Mouse (Mus musculus) liver, postnatal 0 days (tissue): ENCODE results near the gene Rfesd. TPM values are rescaled to one million over a fixed set of nuclear protein-coding genes. Genes with fewer than 3 reads are reported as not detected.

ENCODE experiments used
- ATAC-seq: fragments of 200-750 bp; cut with Nextera tagmentation; 2 replicates; pipeline ENCODE4 v1.8.0; 2017; ENCODE audit warnings: mild to moderate bottlenecking, moderate library complexity
- DNase-seq: peaks from one replicate; pipeline ENCODE4 v3.0.0-alpha.2; 2016
- H3K27ac ChIP-seq: fragments of 300-500 bp; sonication (generic); 2 replicates; pipeline ENCODE4 v1.5.1; 2014; ENCODE audit warnings: antibody characterized with exemption, moderate library complexity, mild to moderate bottlenecking, low read depth
- H3K27me3 ChIP-seq: fragments of 300-500 bp; sonication (generic); 2 replicates; pipeline ENCODE4 v1.6.1; 2014; ENCODE audit warnings: low read length, control low read depth, mixed read lengths; ENCODE audit not compliant: insufficient read depth
- H3K36me3 ChIP-seq: fragments of 300-500 bp; sonication (generic); replicated peaks from 2 replicates; pipeline ENCODE4 v1.6.1; 2014; ENCODE audit warnings: mild to moderate bottlenecking, control low read depth, low read length, moderate library complexity, mixed read lengths; ENCODE audit not compliant: insufficient read depth
- H3K4me1 ChIP-seq: fragments of 300-500 bp; sonication (generic); 2 replicates; pipeline ENCODE4 v1.6.1; 2014; ENCODE audit warnings: antibody characterized with exemption, mild to moderate bottlenecking, control low read depth; ENCODE audit not compliant: insufficient read depth
- H3K4me2 ChIP-seq: fragments of 300-500 bp; sonication (generic); 2 replicates; pipeline ENCODE4 v1.6.1; 2014; ENCODE audit warnings: low read depth, mild to moderate bottlenecking, low read length, moderate library complexity, mixed read lengths
- H3K4me3 ChIP-seq: fragments of 300-500 bp; sonication (generic); 2 replicates; pipeline ENCODE4 v1.5.1; 2014; ENCODE audit warnings: low read depth, low read length
- H3K9ac ChIP-seq: fragments of 300-500 bp; sonication (generic); replicated peaks from 2 replicates; pipeline ENCODE4 v1.6.1; 2014; ENCODE audit warnings: mild to moderate bottlenecking, moderate library complexity
- H3K9me3 ChIP-seq: fragments of 300-500 bp; sonication (generic); 2 replicates; pipeline ENCODE4 v1.6.1; 2016; ENCODE audit warnings: mild to moderate bottlenecking, control low read depth, low read length, mixed read lengths
- CTCF ChIP-seq: sonication (generic); IDR thresholded peaks from 2 replicates; pipeline ENCODE4 v1.5.1; 2016; ENCODE audit warnings: antibody characterized with exemption, low read depth
- EP300 ChIP-seq: IDR thresholded peaks from 2 replicates; pipeline ENCODE4 v1.6.1; 2016; ENCODE audit warnings: antibody characterized with exemption, low read depth, mild to moderate bottlenecking
- WGBS: fragments of 180-500 bp; shearing (Covaris S2); extraction: QIAGEN DNeasy Blood & Tissue Kit; methylation state at CpG from one replicate; pipeline ENCODE4 v1.1.7; 2014; ENCODE audit not compliant: insufficient replicate concordance; 5-methylcytosine and 5-hydroxymethylcytosine counted together
- polyA plus RNA-seq: library from polyadenylated mRNA; unstranded; fragments of >200 nt; fragmentation: Nextera tagmentation; extraction: Ambion mirVana; gene quantifications from 2 replicates; pipeline ENCODE4 v1.2.1, GENCODE M21; 2015

Rfesd gene
- polyA plus RNA-seq, 1 experiment from 2014 or later = 41.5 TPM

DNA sequence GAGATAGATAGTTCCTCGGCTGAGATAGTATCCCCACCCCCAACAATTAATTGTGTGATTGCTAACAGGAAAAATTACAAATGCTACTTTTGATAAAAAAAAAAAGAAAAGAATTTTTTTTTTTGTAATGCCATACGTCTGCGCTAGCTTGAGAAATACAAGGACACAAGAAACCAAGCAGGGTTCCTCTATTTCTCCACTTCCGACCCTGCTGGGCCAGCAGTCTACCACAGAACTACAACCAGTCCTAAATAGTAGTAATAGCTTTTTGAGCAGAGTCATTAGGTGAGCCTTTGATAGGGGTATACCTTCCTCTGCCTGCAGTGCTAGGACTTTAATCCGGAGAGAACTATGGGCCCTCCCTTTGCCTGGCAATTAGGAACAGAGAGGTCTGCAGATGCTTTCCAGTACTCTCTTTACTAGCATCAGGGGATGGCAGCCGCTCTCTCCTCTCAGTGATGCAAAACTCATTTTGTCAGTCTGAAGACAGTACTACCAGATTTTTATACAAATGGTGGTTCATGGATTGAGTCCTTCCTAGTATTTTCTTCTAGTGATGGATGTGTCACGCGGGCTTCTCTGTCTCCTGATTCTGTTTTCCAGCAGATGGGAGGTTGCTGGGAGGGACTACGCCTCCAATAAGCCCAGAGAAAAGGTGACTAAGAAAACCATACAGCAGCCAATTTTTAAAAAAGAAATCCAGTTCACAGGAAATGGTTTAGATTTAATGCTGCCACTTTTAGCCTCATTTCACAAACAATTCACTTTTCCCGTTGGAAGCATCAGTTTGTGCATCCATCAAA, 38.9 kb upstream of the Rfesd start:
- H3K9ac ChIP-seq = no peak overlapping the region
- no peaks in the 10 kb centered on the region; the same call in 1 of the 2 replicates for H3K36me3 ChIP-seq
- no peak for TF ChIP-seq CTCF
- TF ChIP-seq EP300 = no peak
- no peak overlapping the region for H3K4me3 ChIP-seq
- ATAC-seq (no peak), DNase-seq (no peak)
- H3K9me3 ChIP-seq = 0 out of 2 replicates have a peak, but pooled peaks cover 2% of the 10 kb centered on the region
- H3K4me2 ChIP-seq = peak overlapping the region; percentile 90
- H3K27ac ChIP-seq = no peak overlapping the region
- 64% methylated on average over 10 of the region's 10 CpGs for WGBS
- peaks cover 16% of the 10 kb centered on the region for H3K4me1 ChIP-seq
- H3K27me3 ChIP-seq = peaks cover 19% of the 10 kb centered on the region

DNA sequence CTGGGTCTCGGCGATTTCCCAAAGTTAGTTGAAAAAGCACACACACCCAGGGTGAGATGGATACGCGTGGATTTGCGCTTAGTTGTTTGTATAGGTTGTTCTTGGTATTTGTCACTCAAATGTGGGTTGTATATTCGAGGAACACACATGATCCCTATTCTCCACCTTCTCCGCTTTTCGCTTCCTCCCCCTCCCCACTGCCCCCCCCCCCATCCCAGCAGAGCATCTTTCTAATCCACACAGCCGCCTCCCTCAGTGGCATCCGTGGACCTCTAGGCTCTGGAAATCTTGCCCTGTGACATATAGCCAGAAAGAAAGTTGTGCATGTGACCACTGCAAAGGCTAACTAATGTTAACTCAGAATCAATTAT, 38.4 kb upstream of the Rfesd start, which contains the start of gene Gpr150:
Gpr150 (minus strand) TSS at position 101 of the 371 bp plus-strand sequence.
- no peak for DNase-seq
- peak within 1 kb of the TSS; percentile 51 for H3K4me3 ChIP-seq
- 0 out of 2 replicates have a peak, but pooled peaks have one; percentile 5 for ATAC-seq
- H3K27ac ChIP-seq = no peak within 1 kb of the TSS
- H3K36me3 ChIP-seq = no peaks in the 10 kb centered on the region
- WGBS = 32% methylated on average over 10 of the region's 10 CpGs
- peak within 1 kb of the TSS; percentile 90 for H3K4me2 ChIP-seq
- H3K4me1 ChIP-seq = peaks cover 16% of the 10 kb centered on the region
- H3K9me3 ChIP-seq = 0 out of 2 replicates have a peak, but pooled peaks cover 2% of the 10 kb centered on the region
- H3K9ac ChIP-seq = peak within 1 kb of the TSS; percentile 12
- H3K27me3 ChIP-seq = peaks cover 19% of the 10 kb centered on the region
- TF ChIP-seq CTCF (no peak), EP300 (no peak)

DNA sequence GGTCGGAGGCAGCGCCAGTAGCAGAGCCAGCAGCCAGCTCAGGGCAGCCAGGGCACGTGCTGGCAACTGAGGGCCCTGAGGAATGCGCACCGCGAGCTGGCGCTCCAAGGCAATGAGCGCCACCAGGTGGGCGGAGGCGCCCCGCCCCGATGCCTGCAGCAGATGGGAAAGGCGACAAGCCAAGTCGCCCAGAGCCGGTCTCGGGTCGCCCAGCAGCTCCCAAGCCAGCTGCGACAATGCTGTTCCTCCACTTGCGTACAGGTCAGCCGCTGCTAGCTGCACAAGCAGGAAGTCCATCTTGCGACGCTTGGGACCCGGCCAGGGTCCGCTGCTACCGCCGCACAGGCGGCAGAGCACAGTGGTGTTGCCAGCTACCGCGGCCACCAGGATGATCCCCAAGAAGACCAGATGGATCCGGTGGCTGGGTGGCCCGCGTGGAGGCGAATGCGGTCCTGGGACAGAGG, 37.8 kb upstream of the Rfesd start:
- TF ChIP-seq EP300 (no peak), CTCF (peak; percentile 76)
- Histone ChIP-seq H3K27me3 (peaks cover 19% of the 10 kb centered on the region), H3K27ac (no peak overlapping the region), H3K4me2 (peak overlapping the region; percentile 90), H3K9ac (peak overlapping the region; percentile 12), H3K9me3 (0 out of 2 replicates have a peak, but pooled peaks cover 2% of the 10 kb centered on the region), H3K4me3 (peak overlapping the region; percentile 51), H3K4me1 (peaks cover 16% of the 10 kb centered on the region), H3K36me3 (no peaks in the 10 kb centered on the region)
- DNase-seq (peak; percentile 81), ATAC-seq (peak; percentile 88)
- WGBS = under 1% methylated on average over 27 of the region's 34 CpGs

- TF ChIP-seq CTCF (no peak), EP300 (no peak)
- H3K27ac ChIP-seq = no peak overlapping the region
- H3K9me3 ChIP-seq = 0 out of 2 replicates have a peak, but pooled peaks cover 2% of the 10 kb centered on the region
- ATAC-seq (peak; percentile 71), DNase-seq (peak; percentile 67)
- H3K4me1 ChIP-seq = peaks cover 16% of the 10 kb centered on the region
- WGBS = 2% methylated on average over 57 of the region's 59 CpGs
- no peaks in the 10 kb centered on the region for H3K36me3 ChIP-seq
- peak overlapping the region; percentile 12 for H3K9ac ChIP-seq
- peaks cover 19% of the 10 kb centered on the region for H3K27me3 ChIP-seq
- peak overlapping the region; percentile 51 for H3K4me3 ChIP-seq
- H3K4me2 ChIP-seq = peak overlapping the region; percentile 90
Measured at GRCm38 (mm10) chr13:76055391-76056232, 37.1 kb upstream of the Rfesd start.

GRCm38 (mm10) chr13:76044971-76045370, 26.5 kb upstream of the Rfesd start:
- no peaks in the 10 kb centered on the region for H3K4me1 ChIP-seq
- H3K9me3 ChIP-seq = no peaks in the 10 kb centered on the region
- H3K9ac ChIP-seq = no peak overlapping the region
- TF ChIP-seq CTCF (no peak), EP300 (no peak)
- H3K4me2 ChIP-seq = no peak overlapping the region
- ATAC-seq (no peak), DNase-seq (no peak)
- no peak overlapping the region for H3K4me3 ChIP-seq
- no peaks in the 10 kb centered on the region for H3K27me3 ChIP-seq
- H3K36me3 ChIP-seq = no peaks in the 10 kb centered on the region
- H3K27ac ChIP-seq = no peak overlapping the region

DNA sequence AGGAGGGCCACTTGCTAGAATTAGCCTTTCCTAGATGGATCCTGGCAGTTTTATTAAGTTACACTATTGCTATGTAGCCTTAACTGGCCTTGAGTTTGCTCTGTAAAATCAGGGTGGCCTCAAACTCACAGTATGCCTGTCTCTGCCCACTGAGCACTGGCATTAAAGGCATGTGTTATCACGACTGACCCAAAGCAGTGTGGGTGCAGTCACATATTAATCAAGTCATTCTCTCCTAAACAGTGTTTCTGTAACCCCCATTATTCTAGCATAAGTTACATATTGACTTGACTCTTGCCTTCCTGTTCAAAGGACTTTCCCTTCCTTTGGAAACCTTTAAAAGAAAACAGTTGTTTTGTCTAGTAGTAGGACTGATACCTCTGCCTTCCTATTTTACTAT, 23.9 kb upstream of the Rfesd start:
- Histone ChIP-seq H3K9ac (no peak overlapping the region), H3K4me1 (no peaks in the 10 kb centered on the region), H3K36me3 (no peaks in the 10 kb centered on the region), H3K9me3 (no peaks in the 10 kb centered on the region), H3K27ac (no peak overlapping the region), H3K4me3 (no peak overlapping the region), H3K27me3 (no peaks in the 10 kb centered on the region), H3K4me2 (no peak overlapping the region)
- DNase-seq = no peak
- 35% methylated on average over 1 of the region's 1 CpGs for WGBS
- ATAC-seq = no peak
- no peak for TF ChIP-seq EP300
- no peak for TF ChIP-seq CTCF
